Mouse (Mus musculus): ENCODE data around the gene Hoxb9. TPM values are rescaled to one million over a fixed set of nuclear protein-coding genes. Genes with fewer than 3 reads are reported as not detected.

Hoxb9 gene
- polyA plus RNA-seq, 1 experiment: 0.27 TPM

DNA sequence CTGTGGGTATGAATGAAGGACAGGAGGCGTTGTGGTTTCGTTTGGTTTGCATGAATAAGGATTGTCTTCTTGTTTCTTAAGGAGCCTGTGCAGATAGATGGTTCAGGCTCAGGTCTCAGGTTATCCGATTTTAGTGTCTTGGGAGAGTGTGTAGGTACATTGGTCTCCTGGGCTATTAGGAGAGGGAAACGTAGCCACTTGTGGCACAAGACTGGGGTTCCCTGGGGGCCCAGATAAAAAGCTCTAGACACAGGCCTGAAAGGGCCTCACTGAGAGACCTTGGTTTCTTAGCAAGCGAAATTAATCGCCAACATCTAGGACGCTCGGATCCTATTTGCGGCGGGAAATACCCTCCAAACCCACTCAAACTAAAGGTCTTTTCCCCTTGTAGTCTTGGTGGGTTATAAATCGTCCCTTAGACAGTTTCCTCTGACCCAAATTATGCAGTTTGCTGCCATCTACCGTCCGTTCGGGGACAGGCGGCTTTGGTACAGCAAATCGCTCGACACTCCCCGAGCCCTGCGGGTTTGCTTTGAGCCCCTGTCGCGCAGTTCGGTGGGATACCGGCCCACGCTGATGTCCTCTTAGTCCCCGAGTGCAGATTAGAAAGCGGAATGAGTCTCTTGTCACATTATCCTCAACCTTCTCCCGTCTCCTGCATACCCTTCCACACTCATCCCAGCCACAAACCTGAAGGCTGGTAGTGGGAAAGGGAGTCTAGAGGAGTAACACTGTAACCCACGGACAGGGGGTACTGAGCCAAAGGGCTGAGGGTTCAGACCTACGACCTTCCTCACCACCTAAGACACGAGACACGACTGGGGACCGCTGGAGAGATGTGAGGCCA lies 23.2 kb downstream of the Hoxb9 start:
- TF ChIP-seq POLR2A (IDR thresholded peaks at IDR 0.05; ENCODE audit: low read depth, low read length): no peak
- TF ChIP-seq CTCF (IDR thresholded peaks at IDR 0.05; ENCODE audit: extremely low read depth, insufficient read depth, insufficient read length, insufficient replicate concordance): peak; percentile 69; the same call in 1 of the 2 replicates
- no peak overlapping the region for H3K4me3 ChIP-seq (ENCODE audit: extremely low read depth, insufficient read depth, insufficient read length)

DNA sequence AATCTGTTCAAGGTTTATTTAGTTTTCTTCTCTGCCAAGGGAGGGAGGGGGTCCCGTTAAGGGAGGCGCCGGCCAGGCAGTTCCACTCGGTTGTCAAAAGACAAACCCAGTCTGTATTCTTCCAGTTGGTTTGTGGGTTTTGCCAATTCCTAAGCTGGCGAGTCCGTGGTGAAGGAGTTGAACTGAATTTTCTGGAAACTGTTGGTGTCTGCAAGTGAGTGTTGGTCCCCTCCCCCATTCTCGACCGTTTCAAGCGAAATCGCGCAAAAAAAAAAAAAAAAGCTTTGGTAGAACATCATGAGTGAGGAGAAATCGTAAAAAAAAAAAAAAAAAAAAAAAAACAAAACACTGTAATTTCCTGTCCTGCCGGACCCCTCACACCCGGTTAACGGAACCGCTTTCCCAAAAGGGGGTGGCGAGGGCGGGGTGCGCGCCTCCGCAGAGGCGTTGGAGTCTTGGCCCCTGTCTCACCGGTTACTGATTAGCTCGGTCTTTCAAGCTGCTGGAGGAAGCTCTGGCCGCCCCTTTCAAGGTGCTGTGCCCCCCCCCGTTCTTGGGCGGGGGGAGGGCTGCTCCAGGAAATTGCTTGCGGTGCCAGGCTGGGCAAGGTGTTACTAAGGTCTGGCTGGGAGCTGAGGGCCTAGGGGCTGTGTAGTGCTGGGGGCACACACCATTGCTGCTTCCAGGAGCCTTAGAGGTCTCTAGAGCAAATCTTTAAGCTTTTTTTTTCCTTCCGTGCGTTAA lies 24.0 kb downstream of the Hoxb9 start:
- 3% methylated on average over 30 of the region's 30 CpGs for WGBS
- TF ChIP-seq CTCF (IDR thresholded peaks at IDR 0.05; ENCODE audit: extremely low read depth, insufficient read depth, insufficient read length, insufficient replicate concordance): no peak
- no peak for TF ChIP-seq POLR2A (IDR thresholded peaks at IDR 0.05; ENCODE audit: low read depth, low read length)
- no peak for DNase-seq (ENCODE audit: low read depth in 1 of 2, low spot score in 2 of 2)
- Histone ChIP-seq H3K4me1 (ENCODE audit: control insufficient read depth, insufficient read depth, insufficient read length) (peaks cover 6% of the 10 kb centered on the region), H3K4me3 (ENCODE audit: extremely low read depth, insufficient read depth, insufficient read length) (no peak overlapping the region), H3K27me3 (ENCODE audit: control insufficient read depth, insufficient read depth, low read length) (peaks cover 43% of the 10 kb centered on the region), H3K36me3 (ENCODE audit: control insufficient read depth, insufficient read depth, low read length) (no peaks in the 10 kb centered on the region), H3K27ac (ENCODE audit: insufficient read depth, low read length) (no peak overlapping the region)

More for the DNA sequence above, 23.2 kb downstream of the Hoxb9 start:
- Histone ChIP-seq H3K36me3 (ENCODE audit: control insufficient read depth, insufficient read depth, low read length) (no peaks in the 10 kb centered on the region), H3K27ac (ENCODE audit: insufficient read depth, low read length) (no peak overlapping the region), H3K4me1 (ENCODE audit: control insufficient read depth, insufficient read depth, insufficient read length) (peaks cover 6% of the 10 kb centered on the region), H3K27me3 (ENCODE audit: control insufficient read depth, insufficient read depth, low read length) (peaks cover 40% of the 10 kb centered on the region)
- WGBS: 1% methylated on average over 32 of the region's 32 CpGs
- peak; percentile 49 to 65 for DNase-seq (ENCODE audit: low read depth in 1 of 2, low spot score in 2 of 2)

DNA sequence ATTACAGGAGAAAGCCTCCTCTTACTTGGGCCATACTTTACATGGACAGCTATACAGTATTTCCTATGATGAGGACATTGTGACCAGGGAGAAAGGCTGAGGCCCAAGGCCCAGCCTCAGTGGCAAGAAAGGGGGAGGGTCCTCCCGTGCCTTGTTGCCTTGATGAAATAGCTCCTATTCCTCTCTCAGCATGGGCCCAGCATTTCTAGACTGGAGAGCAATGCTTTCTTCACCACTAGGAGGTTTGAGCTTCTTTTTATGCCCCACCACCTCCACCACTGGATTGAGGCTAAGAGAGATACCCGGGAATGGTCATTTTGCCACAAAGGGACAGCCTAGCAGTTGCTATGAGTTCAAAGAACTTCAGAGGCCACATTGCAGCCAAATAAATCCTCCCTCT lies 25.7 kb downstream of the Hoxb9 start:
- Histone ChIP-seq H3K27ac (ENCODE audit: insufficient read depth, low read length) (no peak overlapping the region), H3K4me3 (ENCODE audit: extremely low read depth, insufficient read depth, insufficient read length) (no peak overlapping the region), H3K4me1 (ENCODE audit: control insufficient read depth, insufficient read depth, insufficient read length) (peaks cover 4% of the 10 kb centered on the region; the same call in 1 of the 2 replicates), H3K27me3 (ENCODE audit: control insufficient read depth, insufficient read depth, low read length) (peaks cover 43% of the 10 kb centered on the region), H3K36me3 (ENCODE audit: control insufficient read depth, insufficient read depth, low read length) (no peaks in the 10 kb centered on the region)
- TF ChIP-seq POLR2A (IDR thresholded peaks at IDR 0.05; ENCODE audit: low read depth, low read length) (no peak), CTCF (IDR thresholded peaks at IDR 0.05; ENCODE audit: extremely low read depth, insufficient read depth, insufficient read length, insufficient replicate concordance) (no peak)
- DNase-seq (ENCODE audit: low read depth in 1 of 2, low spot score in 2 of 2): no peak
- WGBS: 64% methylated on average over 2 of the region's 2 CpGs

DNA sequence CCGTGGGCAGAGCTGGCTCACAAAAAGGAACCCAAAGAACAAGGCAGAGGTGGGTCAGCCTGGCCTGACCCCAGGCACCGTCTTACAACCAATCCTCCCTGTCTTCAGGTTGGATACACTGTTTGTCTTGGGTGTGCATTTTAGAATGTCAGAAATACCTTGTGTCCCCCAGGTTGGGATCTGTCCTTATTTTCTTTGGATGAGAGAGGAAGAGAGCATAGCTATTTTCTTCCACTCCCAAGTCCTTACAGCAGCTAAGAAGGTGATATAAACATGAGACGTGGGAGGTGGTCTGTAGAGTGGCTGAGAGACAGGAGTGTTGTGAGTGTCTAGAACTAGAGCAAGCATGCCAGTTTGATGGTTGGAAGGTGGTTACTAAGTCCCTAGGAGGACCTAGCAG lies 26.2 kb downstream of the Hoxb9 start:
- Histone ChIP-seq H3K27me3 (ENCODE audit: control insufficient read depth, insufficient read depth, low read length) (peaks cover 41% of the 10 kb centered on the region), H3K4me3 (ENCODE audit: extremely low read depth, insufficient read depth, insufficient read length) (no peak overlapping the region), H3K27ac (ENCODE audit: insufficient read depth, low read length) (no peak overlapping the region), H3K36me3 (ENCODE audit: control insufficient read depth, insufficient read depth, low read length) (no peaks in the 10 kb centered on the region), H3K4me1 (ENCODE audit: control insufficient read depth, insufficient read depth, insufficient read length) (peaks cover 4% of the 10 kb centered on the region; the same call in 1 of the 2 replicates)
- DNase-seq (ENCODE audit: low read depth in 1 of 2, low spot score in 2 of 2): no peak
- 79% methylated on average over 3 of the region's 3 CpGs for WGBS
- TF ChIP-seq POLR2A (IDR thresholded peaks at IDR 0.05; ENCODE audit: low read depth, low read length) (no peak), CTCF (IDR thresholded peaks at IDR 0.05; ENCODE audit: extremely low read depth, insufficient read depth, insufficient read length, insufficient replicate concordance) (no peak)

- 53% methylated on average over 11 of the region's 11 CpGs for WGBS
- no peak overlapping the region for H3K27ac ChIP-seq (ENCODE audit: insufficient read depth, low read length)
- H3K4me1 ChIP-seq (ENCODE audit: control insufficient read depth, insufficient read depth, insufficient read length): peaks cover 4% of the 10 kb centered on the region; the same call in 1 of the 2 replicates
- peaks cover 38% of the 10 kb centered on the region for H3K27me3 ChIP-seq (ENCODE audit: control insufficient read depth, insufficient read depth, low read length)
- H3K36me3 ChIP-seq (ENCODE audit: control insufficient read depth, insufficient read depth, low read length): no peaks in the 10 kb centered on the region
- no peak for TF ChIP-seq POLR2A (IDR thresholded peaks at IDR 0.05; ENCODE audit: low read depth, low read length)
- TF ChIP-seq CTCF (IDR thresholded peaks at IDR 0.05; ENCODE audit: extremely low read depth, insufficient read depth, insufficient read length, insufficient replicate concordance): no peak
- no peak overlapping the region for H3K4me3 ChIP-seq (ENCODE audit: extremely low read depth, insufficient read depth, insufficient read length)
- no peak for DNase-seq (ENCODE audit: low read depth in 1 of 2, low spot score in 2 of 2)
Observed at GRCm38 (mm10) chr11:96297968-96298635, 26.8 kb downstream of the Hoxb9 start.

GRCm38 (mm10) chr11:96298895-96299667 lies 27.8 kb downstream of the Hoxb9 start:
- DNase-seq (ENCODE audit: low read depth in 1 of 2, low spot score in 2 of 2): no peak
- 2% methylated on average over 64 of the region's 66 CpGs for WGBS
- Histone ChIP-seq H3K4me1 (ENCODE audit: control insufficient read depth, insufficient read depth, insufficient read length) (peaks cover 4% of the 10 kb centered on the region; the same call in 1 of the 2 replicates), H3K27ac (ENCODE audit: insufficient read depth, low read length) (no peak overlapping the region), H3K27me3 (ENCODE audit: control insufficient read depth, insufficient read depth, low read length) (peaks cover 40% of the 10 kb centered on the region), H3K4me3 (ENCODE audit: extremely low read depth, insufficient read depth, insufficient read length) (peak overlapping the region; percentile 21; the same call in 1 of the 2 replicates), H3K36me3 (ENCODE audit: control insufficient read depth, insufficient read depth, low read length) (no peaks in the 10 kb centered on the region)
- TF ChIP-seq POLR2A (IDR thresholded peaks at IDR 0.05; ENCODE audit: low read depth, low read length) (no peak), CTCF (IDR thresholded peaks at IDR 0.05; ENCODE audit: extremely low read depth, insufficient read depth, insufficient read length, insufficient replicate concordance) (no peak)

All from spleen, adult 2 months (tissue).